Mouse (Mus musculus): ENCODE data around the gene Pdia3. TPM values are rescaled to one million over a fixed set of nuclear protein-coding genes. Genes with fewer than 3 reads are reported as not detected.
A peak's percentile ranks its signal among the peaks of the same experiment; 100 is the strongest.

The Pdia3 gene
- total and polyA plus RNA-seq, 2 experiments from 2014 or later: 44.2 to 211 TPM

- TF ChIP-seq EP300 (IDR thresholded peaks at IDR 0.05; ENCODE audit: low read depth) (peak; percentile 67), CTCF (IDR thresholded peaks at IDR 0.05; ENCODE audit: low read depth) (no peak)
- Histone ChIP-seq H3K27me3 (ENCODE audit: control insufficient read depth, insufficient read depth, low read length) (no peaks in the 10 kb centered on the region), H3K9me3 (replicated peaks; ENCODE audit: control insufficient read depth, low read length) (no peaks in the 10 kb centered on the region), H3K27ac (ENCODE audit: low read depth) (peak within 1 kb of the TSS; percentile 99), H3K4me2 (ENCODE audit: low read depth, low read length) (peak within 1 kb of the TSS; percentile 90), H3K4me3 (ENCODE audit: low read depth, low read length) (peak within 1 kb of the TSS; percentile 99), H3K36me3 (replicated peaks; ENCODE audit: control insufficient read depth, insufficient read depth, low read length) (peaks cover 17% of the 10 kb centered on the region), H3K4me1 (ENCODE audit: control insufficient read depth, insufficient read depth) (peaks cover 31% of the 10 kb centered on the region), H3K9ac (replicated peaks; ENCODE audit: low read depth, low read length) (peak within 1 kb of the TSS; percentile 98)
- under 1% methylated on average over 71 of the region's 74 CpGs for WGBS
- ATAC-seq (ENCODE audit: insufficient read depth, low read depth): peak; percentile 96
- DNase-seq (ENCODE audit: low spot score): peak; percentile 99
Observed at GRCm38 (mm10) chr2:121448739-121449535, 35.4 kb downstream of the Pdia3 start, which contains the start of gene Serf2. Gene Serf2, plus strand, starts transcription at chr2:121449195.

- H3K4me2 ChIP-seq (ENCODE audit: low read depth, low read length): peak overlapping the region; percentile 90
- H3K27me3 ChIP-seq (ENCODE audit: control insufficient read depth, insufficient read depth, low read length): no peaks in the 10 kb centered on the region
- under 1% methylated on average over 50 of the region's 54 CpGs for WGBS
- no peak for DNase-seq (ENCODE audit: low spot score)
- no peaks in the 10 kb centered on the region for H3K9me3 ChIP-seq (replicated peaks; ENCODE audit: control insufficient read depth, low read length)
- ATAC-seq (ENCODE audit: insufficient read depth, low read depth): peak; percentile 6
- H3K9ac ChIP-seq (replicated peaks; ENCODE audit: low read depth, low read length): peak overlapping the region; percentile 98
- peak overlapping the region; percentile 99 for H3K27ac ChIP-seq (ENCODE audit: low read depth)
- H3K4me1 ChIP-seq (ENCODE audit: control insufficient read depth, insufficient read depth): peaks cover 34% of the 10 kb centered on the region
- peaks cover 17% of the 10 kb centered on the region for H3K36me3 ChIP-seq (replicated peaks; ENCODE audit: control insufficient read depth, insufficient read depth, low read length)
- TF ChIP-seq EP300 (IDR thresholded peaks at IDR 0.05; ENCODE audit: low read depth) (0 out of 2 replicates have a peak, but pooled peaks have one; percentile 8), CTCF (IDR thresholded peaks at IDR 0.05; ENCODE audit: low read depth) (no peak)
- peak overlapping the region; percentile 99 for H3K4me3 ChIP-seq (ENCODE audit: low read depth, low read length)
Observed at GRCm38 (mm10) chr2:121449545-121450011, 36.0 kb downstream of the Pdia3 start.

- peak overlapping the region; percentile 90 for H3K4me2 ChIP-seq (ENCODE audit: low read depth, low read length)
- H3K9me3 ChIP-seq (replicated peaks; ENCODE audit: control insufficient read depth, low read length): no peaks in the 10 kb centered on the region
- H3K27me3 ChIP-seq (ENCODE audit: control insufficient read depth, insufficient read depth, low read length): no peaks in the 10 kb centered on the region
- TF ChIP-seq CTCF (IDR thresholded peaks at IDR 0.05; ENCODE audit: low read depth): no peak; the same call in 1 of the 2 replicates
- no peak for TF ChIP-seq EP300 (IDR thresholded peaks at IDR 0.05; ENCODE audit: low read depth)
- WGBS: 0% methylated on average over 7 of the region's 7 CpGs
- ATAC-seq (ENCODE audit: insufficient read depth, low read depth): no peak
- DNase-seq (ENCODE audit: low spot score): peak; percentile 54
- H3K9ac ChIP-seq (replicated peaks; ENCODE audit: low read depth, low read length): peak overlapping the region; percentile 98
- peak overlapping the region; percentile 99 for H3K4me3 ChIP-seq (ENCODE audit: low read depth, low read length)
- peak overlapping the region; percentile 99 for H3K27ac ChIP-seq (ENCODE audit: low read depth)
- H3K4me1 ChIP-seq (ENCODE audit: control insufficient read depth, insufficient read depth): peaks cover 34% of the 10 kb centered on the region
- H3K36me3 ChIP-seq (replicated peaks; ENCODE audit: control insufficient read depth, insufficient read depth, low read length): peaks cover 19% of the 10 kb centered on the region
Observed at GRCm38 (mm10) chr2:121450093-121450492, 36.5 kb downstream of the Pdia3 start.

GRCm38 (mm10) chr2:121452361-121452760 lies 38.8 kb downstream of the Pdia3 start:
- ATAC-seq (ENCODE audit: insufficient read depth, low read depth) (no peak), DNase-seq (ENCODE audit: low spot score) (peak; percentile 27)
- Histone ChIP-seq H3K4me3 (ENCODE audit: low read depth, low read length) (no peak overlapping the region), H3K9ac (replicated peaks; ENCODE audit: low read depth, low read length) (no peak overlapping the region), H3K4me2 (ENCODE audit: low read depth, low read length) (no peak overlapping the region; the same call in 1 of the 2 replicates), H3K27me3 (ENCODE audit: control insufficient read depth, insufficient read depth, low read length) (no peaks in the 10 kb centered on the region), H3K9me3 (replicated peaks; ENCODE audit: control insufficient read depth, low read length) (no peaks in the 10 kb centered on the region), H3K36me3 (replicated peaks; ENCODE audit: control insufficient read depth, insufficient read depth, low read length) (peaks cover 21% of the 10 kb centered on the region), H3K4me1 (ENCODE audit: control insufficient read depth, insufficient read depth) (peaks cover 34% of the 10 kb centered on the region), H3K27ac (ENCODE audit: low read depth) (peak overlapping the region; percentile 61)
- TF ChIP-seq CTCF (IDR thresholded peaks at IDR 0.05; ENCODE audit: low read depth): no peak
- TF ChIP-seq EP300 (IDR thresholded peaks at IDR 0.05; ENCODE audit: low read depth): no peak
- WGBS: 39% methylated on average over 4 of the region's 4 CpGs

GRCm38 (mm10) chr2:121452990-121453389 lies 39.4 kb downstream of the Pdia3 start, which contains the start of gene Hypk:
Gene Hypk, plus strand, starts transcription at chr2:121453290.
- DNase-seq (ENCODE audit: low spot score): peak; percentile 37
- no peaks in the 10 kb centered on the region for H3K9me3 ChIP-seq (replicated peaks; ENCODE audit: control insufficient read depth, low read length)
- peaks cover 22% of the 10 kb centered on the region for H3K36me3 ChIP-seq (replicated peaks; ENCODE audit: control insufficient read depth, insufficient read depth, low read length)
- no peak within 1 kb of the TSS for H3K9ac ChIP-seq (replicated peaks; ENCODE audit: low read depth, low read length)
- H3K4me1 ChIP-seq (ENCODE audit: control insufficient read depth, insufficient read depth): peaks cover 34% of the 10 kb centered on the region
- no peak within 1 kb of the TSS; the same call in 1 of the 2 replicates for H3K4me2 ChIP-seq (ENCODE audit: low read depth, low read length)
- TF ChIP-seq CTCF (IDR thresholded peaks at IDR 0.05; ENCODE audit: low read depth) (no peak), EP300 (IDR thresholded peaks at IDR 0.05; ENCODE audit: low read depth) (no peak)
- H3K4me3 ChIP-seq (ENCODE audit: low read depth, low read length): no peak within 1 kb of the TSS
- peak within 1 kb of the TSS; percentile 61 for H3K27ac ChIP-seq (ENCODE audit: low read depth)
- 34% methylated on average over 4 of the region's 4 CpGs for WGBS
- H3K27me3 ChIP-seq (ENCODE audit: control insufficient read depth, insufficient read depth, low read length): no peaks in the 10 kb centered on the region
- ATAC-seq (ENCODE audit: insufficient read depth, low read depth): no peak

Measured in heart, postnatal 0 days (tissue).